Mouse (Mus musculus) kidney, adult 2 months (tissue): ENCODE results near the gene Mlx. TPM values are rescaled to one million over a fixed set of nuclear protein-coding genes. Genes with fewer than 3 reads are reported as not detected.

Source experiments
- DNase-seq: peaks from one replicate; pipeline ENCODE4 v3.0.0; 2021
- H3K27ac ChIP-seq: fragments of 200-500 bp; 2 replicates; pipeline ENCODE4 v1.5.1; 2012; ENCODE audit warnings: low read depth, low read length, control low read depth, inconsistent platforms; ENCODE audit not compliant: insufficient read depth
- H3K27me3 ChIP-seq: fragments of 200-500 bp; replicated peaks from 2 replicates; pipeline ENCODE4 v1.6.1; 2012; ENCODE audit warnings: mild to moderate bottlenecking, moderate library complexity, low read length, inconsistent platforms; ENCODE audit not compliant: control insufficient read depth, insufficient read depth
- H3K36me3 ChIP-seq: fragments of 200-500 bp; 2 replicates; pipeline ENCODE4 v1.6.1; 2012; ENCODE audit warnings: mild to moderate bottlenecking, moderate library complexity, low read length, inconsistent platforms; ENCODE audit not compliant: control insufficient read depth, insufficient read depth
- H3K4me1 ChIP-seq: fragments of 200-500 bp; 2 replicates; pipeline ENCODE4 v1.6.1; 2011; ENCODE audit warnings: low read length; ENCODE audit not compliant: control insufficient read depth, insufficient read depth
- H3K4me3 ChIP-seq: fragments of 200-500 bp; 2 replicates; pipeline ENCODE4 v1.5.1; 2011; ENCODE audit warnings: mild to moderate bottlenecking, low read depth, low read length, control low read depth; ENCODE audit not compliant: insufficient read depth
- CTCF ChIP-seq: fragments of 200-500 bp; conservative IDR thresholded peaks from 2 replicates; pipeline ENCODE4 v1.5.1; 2011; ENCODE audit warnings: low read depth, mild to moderate bottlenecking, control low read depth, low read length, moderate library complexity, mixed read lengths; ENCODE audit not compliant: insufficient read depth, insufficient read length
- POLR2A ChIP-seq: fragments of 200-500 bp; IDR thresholded peaks from one replicate; pipeline ENCODE4 v1.6.1; 2011; ENCODE audit warnings: low read depth, low read length, control low read depth
- WGBS: fragments of 180-500 bp; shearing (Covaris S2); methylation state at CpG from one replicate; pipeline ENCODE4 v1.1.7; 2018; 5-methylcytosine and 5-hydroxymethylcytosine counted together
- polyA plus RNA-seq: library from polyadenylated mRNA; depleted of rRNA; stranded (reverse); fragments of >200 nt; gene quantifications from 2 replicates; pipeline ENCODE4 v1.2.3, GENCODE M21; 2012

The Mlx gene
- polyA plus RNA-seq, 1 experiment: 56.9 TPM

DNA sequence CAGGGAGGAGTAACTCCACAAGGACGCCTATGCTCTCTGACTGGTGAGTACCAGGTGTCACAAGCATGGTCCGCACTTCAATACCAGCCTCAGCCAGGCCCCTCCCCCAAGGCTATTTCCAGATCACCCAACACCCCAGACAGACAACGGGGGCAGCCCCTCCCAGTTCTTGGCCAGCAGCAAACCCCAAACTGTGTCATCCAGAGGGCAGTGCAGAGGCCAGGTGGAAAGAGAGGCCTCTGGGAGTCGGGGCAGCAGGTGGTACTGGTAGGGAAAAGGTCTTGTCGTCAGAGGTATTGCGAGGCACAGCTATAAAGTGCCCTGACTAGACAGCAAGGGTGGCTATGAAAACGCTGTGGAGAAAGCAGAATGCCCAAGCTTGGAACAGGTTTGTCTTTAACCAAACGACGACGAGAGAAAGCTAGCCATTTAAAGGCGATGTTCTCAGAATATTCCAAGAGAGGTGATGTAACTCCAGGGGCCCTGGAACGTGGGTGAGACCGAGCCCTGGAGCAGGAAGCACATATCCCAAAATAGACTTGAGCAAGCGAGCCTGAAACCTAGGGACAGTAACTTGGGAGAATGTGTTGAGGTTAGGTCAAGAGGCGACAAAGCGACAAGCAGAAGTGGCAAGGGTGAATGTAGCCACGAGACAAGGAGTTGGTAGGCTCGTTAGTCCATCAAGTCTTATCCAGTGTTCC is 43.1 kb downstream of the Mlx start:
- Histone ChIP-seq H3K27me3 (no peaks in the 10 kb centered on the region), H3K4me1 (no peaks in the 10 kb centered on the region), H3K27ac (no peak overlapping the region), H3K4me3 (no peak overlapping the region), H3K36me3 (no peaks in the 10 kb centered on the region)
- no peak for DNase-seq
- 37% methylated on average over 18 of the region's 18 CpGs for WGBS
- TF ChIP-seq CTCF (no peak), POLR2A (no peak)

DNA sequence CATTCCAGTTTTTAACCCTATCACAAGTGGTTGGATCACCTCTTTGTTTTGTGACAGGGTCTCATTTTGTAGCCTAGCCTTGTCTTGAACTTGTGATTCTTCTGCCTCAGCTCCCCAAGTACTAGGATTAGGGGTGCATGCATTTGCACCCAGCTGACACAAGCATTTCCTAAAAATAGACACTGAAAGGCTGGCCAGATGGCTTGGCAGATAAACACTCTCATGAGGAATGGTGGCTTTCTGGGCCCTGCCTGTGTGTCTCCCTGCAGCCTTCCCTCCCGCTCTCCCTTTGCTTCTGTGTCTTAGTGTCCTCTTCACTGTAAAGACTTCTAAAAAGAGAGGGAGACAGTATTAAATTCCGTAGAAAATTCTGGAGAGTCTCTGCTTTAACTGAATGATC is 44.1 kb downstream of the Mlx start:
- no peak for DNase-seq
- Histone ChIP-seq H3K4me3 (no peak overlapping the region), H3K36me3 (no peaks in the 10 kb centered on the region), H3K27ac (no peak overlapping the region), H3K4me1 (no peaks in the 10 kb centered on the region), H3K27me3 (no peaks in the 10 kb centered on the region)
- 87% methylated on average over 2 of the region's 2 CpGs for WGBS
- no peak for TF ChIP-seq POLR2A
- TF ChIP-seq CTCF: no peak

DNA sequence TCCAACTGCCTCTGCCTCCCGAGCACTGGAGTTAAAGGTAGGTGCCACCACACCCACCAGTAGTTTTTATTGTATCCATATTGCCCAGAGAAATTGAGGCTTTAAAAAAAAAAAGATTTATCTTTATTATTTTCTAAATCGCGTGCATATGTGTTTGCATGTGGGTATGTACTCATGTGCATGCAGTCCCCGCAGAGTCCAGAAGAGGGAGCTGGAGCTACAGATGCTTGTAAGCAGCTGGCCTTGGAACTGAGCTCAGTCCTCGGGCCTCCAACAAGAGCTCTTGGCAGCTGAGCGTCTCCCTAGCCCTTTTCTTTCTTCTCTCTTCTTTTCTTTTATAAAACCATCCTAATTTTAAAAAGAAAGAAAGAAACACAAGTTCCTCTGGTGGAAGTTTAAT is 44.6 kb downstream of the Mlx start:
- DNase-seq: peak; percentile 42
- Histone ChIP-seq H3K36me3 (no peaks in the 10 kb centered on the region), H3K27me3 (no peaks in the 10 kb centered on the region), H3K27ac (no peak overlapping the region), H3K4me3 (no peak overlapping the region), H3K4me1 (no peaks in the 10 kb centered on the region)
- WGBS: 90% methylated on average over 6 of the region's 6 CpGs
- TF ChIP-seq CTCF (peak; percentile 42), POLR2A (no peak)

DNA sequence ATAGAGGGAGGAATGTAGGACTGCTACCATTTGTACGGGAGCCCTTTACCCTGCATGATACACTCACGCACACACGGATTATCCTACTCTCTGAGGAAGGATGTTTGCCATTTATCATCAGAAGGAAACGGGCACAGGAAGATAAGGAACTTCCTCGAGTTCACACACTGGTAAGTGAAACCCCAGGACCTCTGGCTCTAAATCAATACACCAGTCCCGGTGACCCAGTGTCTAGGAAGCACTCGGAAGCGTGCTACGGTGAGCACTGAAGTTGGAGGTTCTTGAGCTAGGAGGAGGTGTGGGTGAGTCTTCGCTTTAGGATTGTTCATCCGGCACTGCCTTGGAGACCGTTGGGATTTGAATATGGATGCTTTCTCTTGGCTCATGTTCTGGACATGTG is 46.0 kb downstream of the Mlx start:
- DNase-seq: peak; percentile 72
- WGBS: 57% methylated on average over 12 of the region's 12 CpGs
- Histone ChIP-seq H3K4me1 (no peaks in the 10 kb centered on the region), H3K36me3 (no peaks in the 10 kb centered on the region), H3K27ac (no peak overlapping the region), H3K4me3 (no peak overlapping the region), H3K27me3 (no peaks in the 10 kb centered on the region)
- TF ChIP-seq CTCF (no peak), POLR2A (no peak)

DNA sequence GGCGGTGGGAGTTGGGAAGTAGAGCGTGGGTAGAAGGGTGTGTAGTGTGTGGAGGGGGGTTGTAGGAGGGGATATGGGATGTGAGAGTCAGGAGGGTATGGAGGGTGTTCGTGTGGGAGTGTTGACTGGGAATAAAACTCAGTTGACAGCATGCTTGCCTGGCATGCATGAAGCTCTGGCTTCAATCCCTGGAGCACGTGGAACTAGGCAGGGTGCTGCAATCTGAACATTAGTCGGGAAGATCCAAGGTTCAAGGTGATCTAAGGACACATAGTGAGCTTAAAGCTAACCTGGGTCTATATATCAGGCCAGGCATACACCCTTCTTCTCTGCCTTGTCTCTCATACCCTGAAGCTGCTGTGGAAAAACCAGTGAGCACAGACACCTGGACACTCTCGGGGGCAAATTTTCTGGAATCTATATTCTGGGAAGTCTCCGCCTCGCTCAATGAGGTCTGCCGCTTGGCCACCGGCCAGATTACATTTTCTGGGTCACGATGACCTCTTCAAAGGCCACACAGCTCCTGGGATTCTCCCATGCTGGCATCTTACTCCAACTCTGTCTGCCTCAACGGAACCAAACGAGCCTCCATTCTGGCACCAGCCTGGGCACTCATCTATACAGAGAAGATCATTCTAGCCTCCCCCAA is 47.3 kb downstream of the Mlx start:
- Histone ChIP-seq H3K27ac (no peak overlapping the region), H3K36me3 (no peaks in the 10 kb centered on the region), H3K27me3 (no peaks in the 10 kb centered on the region), H3K4me1 (peaks cover 3% of the 10 kb centered on the region; the same call in 1 of the 2 replicates), H3K4me3 (no peak overlapping the region)
- 54% methylated on average over 13 of the region's 13 CpGs for WGBS
- TF ChIP-seq POLR2A (no peak), CTCF (no peak)
- peak; percentile 32 for DNase-seq

DNA sequence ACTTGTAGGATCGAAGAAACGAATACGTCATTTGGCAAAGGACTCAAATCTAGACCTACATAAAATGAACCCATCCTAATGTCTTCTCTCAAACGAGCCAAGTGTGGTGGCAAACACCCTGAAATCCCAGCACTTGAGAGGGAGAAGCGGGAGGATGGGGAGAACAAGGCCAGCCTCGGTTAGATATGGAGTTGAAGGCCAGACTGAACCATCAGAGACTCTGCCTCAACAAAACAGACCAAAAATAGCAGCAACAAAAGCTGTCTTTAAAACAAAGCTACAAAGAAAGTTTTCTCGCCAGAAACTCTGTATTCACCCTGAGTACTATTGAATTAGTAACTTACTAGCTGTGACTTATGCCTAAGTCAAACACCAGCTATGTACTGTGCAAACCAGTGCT is 49.9 kb downstream of the Mlx start:
- Histone ChIP-seq H3K27ac (no peak overlapping the region), H3K27me3 (no peaks in the 10 kb centered on the region), H3K4me1 (peaks cover 6% of the 10 kb centered on the region; the same call in 1 of the 2 replicates), H3K36me3 (no peaks in the 10 kb centered on the region), H3K4me3 (no peak overlapping the region)
- 87% methylated on average over 7 of the region's 7 CpGs for WGBS
- no peak for DNase-seq
- TF ChIP-seq CTCF: no peak
- TF ChIP-seq POLR2A: no peak

DNA sequence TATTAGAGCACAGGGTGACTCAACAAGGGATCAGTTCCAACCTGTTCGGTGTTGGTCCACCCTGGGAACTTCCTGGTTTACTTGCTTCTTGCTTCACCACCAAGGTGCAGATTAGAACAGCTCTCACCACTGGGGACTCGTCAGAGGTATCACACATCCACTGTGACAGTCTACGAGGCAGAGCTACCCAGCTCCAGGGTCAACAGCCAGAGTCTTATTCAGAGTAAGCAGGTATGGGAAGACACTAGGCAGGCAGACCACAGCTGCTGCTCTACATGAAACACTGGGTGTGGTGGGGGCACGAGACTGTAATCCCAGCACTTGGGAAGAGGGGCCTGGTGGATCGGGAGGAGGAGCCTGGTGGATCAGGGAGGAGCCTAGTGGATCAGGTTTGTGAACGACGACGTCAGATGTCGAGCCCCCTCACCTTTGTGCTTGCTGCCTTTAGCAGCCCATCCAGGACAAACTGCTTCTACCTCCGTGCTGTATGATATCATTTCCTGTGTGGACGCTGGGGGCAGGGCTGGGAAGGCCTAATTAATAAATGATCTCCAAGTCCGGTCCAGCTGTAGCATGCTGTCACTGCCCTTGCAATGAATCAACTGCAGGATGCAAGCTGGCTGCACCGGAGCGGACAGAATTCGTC is 51.6 kb downstream of the Mlx start:
- WGBS: 13% methylated on average over 15 of the region's 15 CpGs
- peaks cover 6% of the 10 kb centered on the region; the same call in 1 of the 2 replicates for H3K4me1 ChIP-seq
- peak overlapping the region; percentile 6 for H3K4me3 ChIP-seq
- H3K27ac ChIP-seq: no peak overlapping the region
- TF ChIP-seq CTCF: no peak
- TF ChIP-seq POLR2A: no peak
- H3K27me3 ChIP-seq: no peaks in the 10 kb centered on the region
- H3K36me3 ChIP-seq: no peaks in the 10 kb centered on the region
- peak; percentile 81 for DNase-seq
